Mouse (Mus musculus) layer of hippocampus, adult 8-10 months (tissue): ENCODE data around the gene Kcnj4. TPM values are rescaled to one million over a fixed set of nuclear protein-coding genes. Genes with fewer than 3 reads are reported as not detected.

ENCODE experiments used
- DNase-seq, 2 experiments: peaks; one replicate each; pipeline ENCODE4 v3.0.0; 2022; ENCODE audit warnings: low spot score in 2 of 2
- total RNA-seq, 4 experiments: library from RNA; stranded (reverse); gene quantifications; 2 replicates each; pipeline ENCODE4 v1.2.4; 2022

Gene Kcnj4
- total RNA-seq, result 10 to 100 TPM; 81.3 to 98.0 (median 88.7) TPM

- no peak for DNase-seq
Observed at GRCm38 (mm10) chr15:79504707-79505452, at the start of gene Kcnj4. Gene Kcnj4, minus strand, starts transcription at chr15:79505241.

GRCm38 (mm10) chr15:79552566-79552965 lies 47.5 kb upstream of the Kcnj4 start:
- no peak for DNase-seq

GRCm38 (mm10) chr15:79548226-79548625 lies 43.2 kb upstream of the Kcnj4 start:
- no peak for DNase-seq

- no peak for DNase-seq
Observed at GRCm38 (mm10) chr15:79547289-79547820, 42.3 kb upstream of the Kcnj4 start.

- DNase-seq, result peak; percentile 96 to 99
Observed at GRCm38 (mm10) chr15:79546410-79547288, 41.6 kb upstream of the Kcnj4 start, which contains the start of gene Ddx17. Gene Ddx17, minus strand, starts transcription at chr15:79546741.

GRCm38 (mm10) chr15:79545921-79546399 lies 40.9 kb upstream of the Kcnj4 start:
- DNase-seq, result peak in 1 of 2 experiments; percentile 33

- DNase-seq, result no peak
Observed at GRCm38 (mm10) chr15:79545496-79545895, 40.5 kb upstream of the Kcnj4 start.

- no peak for DNase-seq
Observed at GRCm38 (mm10) chr15:79543968-79544367, 38.9 kb upstream of the Kcnj4 start.

- no peak for DNase-seq
Observed at GRCm38 (mm10) chr15:79533796-79534195, 28.8 kb upstream of the Kcnj4 start.

GRCm38 (mm10) chr15:79529935-79530334 lies 24.9 kb upstream of the Kcnj4 start:
- DNase-seq, result no peak

- no peak for DNase-seq
Observed at GRCm38 (mm10) chr15:79527991-79528639, 23.1 kb upstream of the Kcnj4 start.

GRCm38 (mm10) chr15:79527192-79527591 lies 22.2 kb upstream of the Kcnj4 start:
- no peak for DNase-seq

- no peak for DNase-seq
Observed at GRCm38 (mm10) chr15:79525979-79526768, 21.1 kb upstream of the Kcnj4 start.

GRCm38 (mm10) chr15:79525564-79525963 lies 20.5 kb upstream of the Kcnj4 start:
- no peak for DNase-seq

GRCm38 (mm10) chr15:79519400-79520220 lies 14.6 kb upstream of the Kcnj4 start:
- no peak for DNase-seq

GRCm38 (mm10) chr15:79518571-79518970 lies 13.5 kb upstream of the Kcnj4 start:
- no peak for DNase-seq

- DNase-seq, result no peak
Observed at GRCm38 (mm10) chr15:79517710-79518109, 12.7 kb upstream of the Kcnj4 start.

GRCm38 (mm10) chr15:79516171-79517096 lies 11.4 kb upstream of the Kcnj4 start, which contains the start of gene Kdelr3:
Gene Kdelr3, plus strand, starts transcription at chr15:79516411.
- no peak for DNase-seq
